Mouse (Mus musculus) hindbrain, embryonic 11.5 days (tissue): Measurements from ENCODE around the gene Adh4. TPM values are rescaled to one million over a fixed set of nuclear protein-coding genes. Genes with fewer than 3 reads are reported as not detected.

Source experiments
- ATAC-seq: fragments of 200-750 bp; cut with Nextera tagmentation; 2 replicates; pipeline ENCODE4 v1.8.0; 2017; ENCODE audit warnings: mild to moderate bottlenecking, moderate TSS enrichment, moderate library complexity; ENCODE audit not compliant: low FRiP score
- DNase-seq: peaks from one replicate; pipeline ENCODE4 v3.0.0-alpha.2; 2015; ENCODE audit warnings: low spot score
- H3K27ac ChIP-seq: fragments of 300-500 bp; sonication (generic); 2 replicates; pipeline ENCODE4 v1.5.1; 2014; ENCODE audit warnings: mild to moderate bottlenecking, low read depth, low read length
- H3K27me3 ChIP-seq: fragments of 300-500 bp; sonication (generic); 2 replicates; pipeline ENCODE4 v1.6.1; 2014; ENCODE audit warnings: mild to moderate bottlenecking, low read length, moderate library complexity, mixed read lengths; ENCODE audit not compliant: control insufficient read depth, insufficient read depth
- H3K36me3 ChIP-seq: fragments of 300-500 bp; sonication (generic); 2 replicates; pipeline ENCODE4 v1.6.1; 2014; ENCODE audit warnings: mild to moderate bottlenecking, low read length, moderate library complexity, mixed read lengths; ENCODE audit not compliant: control insufficient read depth, insufficient read depth
- H3K4me1 ChIP-seq: fragments of 300-500 bp; sonication (generic); replicated peaks from 2 replicates; pipeline ENCODE4 v1.6.1; 2014; ENCODE audit warnings: low read length, mixed read lengths; ENCODE audit not compliant: control insufficient read depth, insufficient read depth
- H3K4me2 ChIP-seq: fragments of 300-500 bp; sonication (generic); replicated peaks from 2 replicates; pipeline ENCODE4 v1.6.1; 2014; ENCODE audit warnings: mild to moderate bottlenecking, low read depth, low read length
- H3K4me3 ChIP-seq: fragments of 300-500 bp; sonication (generic); 2 replicates; pipeline ENCODE4 v1.5.1; 2014; ENCODE audit warnings: low read depth, low read length
- H3K9ac ChIP-seq: fragments of 300-500 bp; sonication (generic); 2 replicates; pipeline ENCODE4 v1.6.1; 2014; ENCODE audit warnings: low read depth, low read length
- H3K9me3 ChIP-seq: fragments of 300-500 bp; sonication (generic); 2 replicates; pipeline ENCODE4 v1.6.1; 2016; ENCODE audit warnings: low read length; ENCODE audit not compliant: control insufficient read depth
- WGBS: fragments of 180-500 bp; shearing (Covaris S2); extraction: QIAGEN DNeasy Blood & Tissue Kit; methylation state at CpG from one replicate; pipeline ENCODE4 v1.1.7; 2014; 5-methylcytosine and 5-hydroxymethylcytosine counted together
- polyA plus RNA-seq: library from polyadenylated mRNA; unstranded; fragments of >200 nt; fragmentation: Nextera tagmentation; extraction: Ambion mirVana; gene quantifications from 2 replicates; pipeline ENCODE4 v1.2.1, GENCODE M21; 2014

The Adh4 gene
- polyA plus RNA-seq, 1 experiment from 2014 or later, result not detected

- Histone ChIP-seq H3K36me3 (no peaks in the 10 kb centered on the region), H3K4me2 (no peak overlapping the region), H3K9ac (no peak overlapping the region), H3K27ac (no peak overlapping the region), H3K9me3 (no peaks in the 10 kb centered on the region), H3K4me1 (no peaks in the 10 kb centered on the region), H3K27me3 (no peaks in the 10 kb centered on the region), H3K4me3 (no peak overlapping the region)
- WGBS, result 86% methylated on average over 6 of the region's 6 CpGs
- DNase-seq (no peak), ATAC-seq (no peak)
These were observed 15.2 kb downstream of the Adh4 start for GRCm38 (mm10) chr3:138430360-138430976.

- no peak for ATAC-seq
- Histone ChIP-seq H3K27ac (no peak overlapping the region), H3K4me3 (no peak overlapping the region), H3K4me2 (no peak overlapping the region), H3K9ac (no peak overlapping the region), H3K27me3 (no peaks in the 10 kb centered on the region), H3K9me3 (no peaks in the 10 kb centered on the region), H3K36me3 (no peaks in the 10 kb centered on the region), H3K4me1 (no peaks in the 10 kb centered on the region)
- 84% methylated on average over 2 of the region's 2 CpGs for WGBS
- peak; percentile 52 for DNase-seq
These were observed 16.6 kb downstream of the Adh4 start for GRCm38 (mm10) chr3:138431835-138432234.

- ATAC-seq, result no peak
- no peaks in the 10 kb centered on the region for H3K4me1 ChIP-seq
- no peak overlapping the region for H3K4me2 ChIP-seq
- H3K27ac ChIP-seq, result no peak overlapping the region
- 82% methylated on average over 3 of the region's 3 CpGs for WGBS
- H3K4me3 ChIP-seq, result no peak overlapping the region
- DNase-seq, result no peak
- H3K9ac ChIP-seq, result no peak overlapping the region
- no peaks in the 10 kb centered on the region for H3K9me3 ChIP-seq
- H3K27me3 ChIP-seq, result no peaks in the 10 kb centered on the region
- no peaks in the 10 kb centered on the region for H3K36me3 ChIP-seq
These were observed 23.4 kb downstream of the Adh4 start for GRCm38 (mm10) chr3:138438716-138439115.

DNA sequence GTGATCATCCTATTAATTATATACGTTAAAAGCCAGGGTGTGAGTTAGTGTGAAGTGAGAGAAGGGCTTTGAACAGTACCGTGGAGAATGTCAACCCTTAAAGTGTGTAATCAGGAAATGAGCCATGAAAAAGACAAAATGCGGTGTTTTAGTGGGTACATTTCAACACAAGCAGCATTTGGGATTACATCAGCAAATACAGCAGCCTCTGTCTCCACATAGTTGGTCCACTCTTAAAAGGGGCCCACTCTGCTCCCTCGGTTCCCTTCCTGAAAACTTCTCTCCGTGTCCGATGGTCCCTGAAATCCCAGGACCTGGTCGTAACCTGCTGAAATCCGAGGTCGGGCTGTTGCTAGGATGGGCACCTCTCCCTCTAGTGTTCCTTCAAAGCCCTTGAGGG lies 26.9 kb downstream of the Adh4 start:
- no peaks in the 10 kb centered on the region for H3K36me3 ChIP-seq
- H3K4me2 ChIP-seq, result peak overlapping the region; percentile 80
- H3K9ac ChIP-seq, result peak overlapping the region; percentile 86
- ATAC-seq (peak; percentile 20), DNase-seq (no peak)
- no peaks in the 10 kb centered on the region for H3K27me3 ChIP-seq
- peak overlapping the region; percentile 88 for H3K4me3 ChIP-seq
- H3K4me1 ChIP-seq, result peaks cover 3% of the 10 kb centered on the region
- no peaks in the 10 kb centered on the region for H3K9me3 ChIP-seq
- 4% methylated on average over 9 of the region's 9 CpGs for WGBS
- H3K27ac ChIP-seq, result peak overlapping the region; percentile 60

DNA sequence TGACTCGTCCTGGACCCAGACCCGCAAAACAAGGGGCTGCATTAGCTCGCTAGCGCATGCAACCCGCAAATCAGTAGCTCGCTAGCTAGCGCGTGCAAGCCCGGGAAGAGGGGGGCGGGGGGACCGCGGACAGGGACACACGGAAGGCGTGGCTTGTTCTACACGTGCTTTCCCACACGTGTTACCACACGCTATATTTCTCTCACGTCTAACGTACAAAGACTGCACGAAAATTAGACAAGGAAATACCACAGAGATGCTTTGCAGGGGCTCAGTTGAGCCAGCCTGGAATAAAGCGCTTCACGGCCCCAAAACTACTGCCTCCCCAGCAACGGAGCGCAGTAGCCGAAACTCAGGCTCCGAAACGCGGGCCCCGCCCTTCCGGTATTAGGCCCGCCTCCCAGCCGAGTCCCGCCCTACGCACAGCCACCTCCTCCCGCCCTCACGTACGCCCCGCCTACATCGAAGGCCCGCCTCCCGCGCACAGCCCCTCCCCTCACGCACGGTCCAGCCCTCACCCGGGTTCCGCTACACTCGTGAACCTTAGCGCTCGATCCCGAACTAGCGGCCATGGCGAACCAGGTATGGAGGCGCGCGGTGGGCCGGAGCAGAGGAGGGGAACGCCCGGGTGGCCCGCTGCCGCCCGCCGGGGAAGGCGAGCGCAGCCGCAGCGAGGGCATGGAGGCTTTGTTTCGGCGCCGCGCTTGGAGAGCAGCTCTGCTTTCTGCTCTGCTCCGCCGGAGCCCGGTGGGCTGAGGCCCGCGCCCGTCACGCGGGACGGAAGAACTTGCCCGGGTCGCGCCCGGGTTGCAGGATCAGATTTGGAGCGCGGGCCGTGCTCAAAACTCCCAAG lies 27.6 kb downstream of the Adh4 start, which contains the start of gene Adh5:
Adh5 (plus strand) TSS at position 482 of the 853 bp plus-strand sequence.
- peak; percentile 96 for DNase-seq
- no peaks in the 10 kb centered on the region for H3K36me3 ChIP-seq
- peak within 1 kb of the TSS; percentile 86 for H3K9ac ChIP-seq
- under 1% methylated on average over 81 of the region's 86 CpGs for WGBS
- H3K4me2 ChIP-seq, result peak within 1 kb of the TSS; percentile 80
- peaks cover 3% of the 10 kb centered on the region for H3K4me1 ChIP-seq
- H3K27me3 ChIP-seq, result no peaks in the 10 kb centered on the region
- ATAC-seq, result peak; percentile 99
- H3K4me3 ChIP-seq, result peak within 1 kb of the TSS; percentile 88
- no peaks in the 10 kb centered on the region for H3K9me3 ChIP-seq
- H3K27ac ChIP-seq, result peak within 1 kb of the TSS; percentile 78

GRCm38 (mm10) chr3:138443465-138443771 lies 28.2 kb downstream of the Adh4 start:
- H3K9me3 ChIP-seq, result no peaks in the 10 kb centered on the region
- peak overlapping the region; percentile 57 for H3K4me2 ChIP-seq
- H3K4me3 ChIP-seq, result peak overlapping the region; percentile 88
- no peaks in the 10 kb centered on the region for H3K36me3 ChIP-seq
- peaks cover 3% of the 10 kb centered on the region for H3K4me1 ChIP-seq
- no peak for DNase-seq
- H3K27ac ChIP-seq, result peak overlapping the region; percentile 78; the same call in 1 of the 2 replicates
- peak overlapping the region; percentile 86 for H3K9ac ChIP-seq
- no peaks in the 10 kb centered on the region for H3K27me3 ChIP-seq
- no peak for ATAC-seq
- WGBS, result 5% methylated on average over 9 of the region's 9 CpGs

DNA sequence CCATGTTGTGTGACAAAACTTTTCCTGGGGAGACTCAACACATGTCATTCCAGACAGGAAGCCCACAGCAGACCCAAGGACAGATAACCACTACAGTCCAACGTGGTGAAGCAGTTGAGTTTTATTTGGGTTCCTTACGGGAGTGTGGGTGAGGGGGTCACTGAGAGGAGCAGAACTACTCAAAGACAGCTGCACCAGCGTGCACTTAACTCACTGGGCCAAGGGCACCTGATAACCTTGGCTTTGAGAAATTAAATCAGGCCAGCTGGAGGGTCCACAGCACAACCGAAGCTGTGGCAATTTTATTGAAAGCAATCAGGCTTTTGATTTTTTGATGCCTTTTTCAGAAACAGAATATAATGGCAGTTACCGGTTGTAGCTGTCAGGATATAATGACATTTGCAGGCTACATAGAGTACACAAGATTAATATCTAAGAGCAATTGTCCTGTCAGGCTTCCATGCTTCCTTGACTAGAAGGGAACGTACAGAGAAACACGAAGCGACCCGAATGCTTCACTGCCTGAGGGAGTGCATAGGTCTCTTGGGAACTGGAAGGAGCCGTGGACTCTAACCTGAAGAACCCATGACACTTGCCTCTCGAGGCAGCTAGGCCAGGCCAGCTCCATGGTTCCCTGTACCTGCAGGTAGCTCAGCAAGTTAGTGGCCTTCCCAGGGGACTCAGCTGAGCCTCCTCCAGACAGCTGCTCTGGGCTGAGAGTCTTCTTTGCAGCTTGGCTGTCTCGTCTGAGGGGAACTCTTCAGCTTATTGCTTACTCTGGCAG lies 33.0 kb downstream of the Adh4 start:
- DNase-seq (no peak), ATAC-seq (no peak)
- H3K4me1 ChIP-seq, result peaks cover 3% of the 10 kb centered on the region
- no peak overlapping the region for H3K4me3 ChIP-seq
- 79% methylated on average over 12 of the region's 12 CpGs for WGBS
- peaks cover 5% of the 10 kb centered on the region; the same call in 1 of the 2 replicates for H3K36me3 ChIP-seq
- no peak overlapping the region for H3K27ac ChIP-seq
- no peaks in the 10 kb centered on the region for H3K27me3 ChIP-seq
- H3K9ac ChIP-seq, result no peak overlapping the region
- H3K4me2 ChIP-seq, result no peak overlapping the region
- H3K9me3 ChIP-seq, result no peaks in the 10 kb centered on the region

DNA sequence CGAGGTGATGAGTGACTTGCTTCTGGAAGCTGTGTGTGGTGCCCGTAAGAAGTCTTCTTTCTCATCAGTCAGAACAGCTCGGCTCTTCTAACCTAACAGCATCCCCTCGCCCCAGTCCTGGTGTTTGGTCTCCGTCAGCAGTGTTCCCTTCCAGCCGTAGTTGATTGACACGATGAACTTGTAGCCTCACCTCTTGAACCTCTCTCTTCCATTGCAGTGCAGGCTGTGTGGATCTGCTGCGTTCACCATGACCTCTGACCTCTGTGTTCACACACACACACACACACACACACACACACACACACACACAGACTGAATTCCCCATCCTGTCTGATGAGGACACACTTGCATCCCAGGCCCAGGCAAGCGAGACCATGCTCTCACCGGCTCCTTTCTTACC lies 36.9 kb downstream of the Adh4 start:
- H3K27ac ChIP-seq, result no peak overlapping the region
- no peak overlapping the region for H3K4me3 ChIP-seq
- no peak for DNase-seq
- no peaks in the 10 kb centered on the region for H3K4me1 ChIP-seq
- H3K27me3 ChIP-seq, result no peaks in the 10 kb centered on the region
- peaks cover 15% of the 10 kb centered on the region; the same call in 1 of the 2 replicates for H3K36me3 ChIP-seq
- no peak for ATAC-seq
- no peak overlapping the region for H3K9ac ChIP-seq
- no peak overlapping the region for H3K4me2 ChIP-seq
- no peaks in the 10 kb centered on the region for H3K9me3 ChIP-seq
- WGBS, result 83% methylated on average over 10 of the region's 10 CpGs
